Mouse (Mus musculus) forebrain, postnatal 0 days (tissue): ENCODE measurements around the gene Sik1. TPM values are rescaled to one million over a fixed set of nuclear protein-coding genes. Genes with fewer than 3 reads are reported as not detected.

ENCODE experiments used
- ATAC-seq: fragments of 200-750 bp; cut with Nextera tagmentation; 2 replicates; pipeline ENCODE4 v1.8.0; 2017; ENCODE audit warnings: mild to moderate bottlenecking, moderate library complexity
- DNase-seq: peaks from one replicate; pipeline ENCODE4 v3.0.0-alpha.2; 2015
- H3K27ac ChIP-seq: fragments of 300-500 bp; sonication (generic); 2 replicates; pipeline ENCODE4 v1.5.1; 2014; ENCODE audit warnings: low read depth, mild to moderate bottlenecking, antibody characterized with exemption, low read length, moderate library complexity, mixed read lengths
- H3K27me3 ChIP-seq: fragments of 300-500 bp; sonication (generic); 2 replicates; pipeline ENCODE4 v1.6.1; 2014; ENCODE audit warnings: mild to moderate bottlenecking, low read length, mixed read lengths; ENCODE audit not compliant: insufficient read depth
- H3K36me3 ChIP-seq: fragments of 300-500 bp; sonication (generic); 2 replicates; pipeline ENCODE4 v1.6.1; 2014; ENCODE audit warnings: mild to moderate bottlenecking, moderate library complexity; ENCODE audit not compliant: insufficient read depth
- H3K4me1 ChIP-seq: fragments of 300-500 bp; sonication (generic); 2 replicates; pipeline ENCODE4 v1.6.1; 2014; ENCODE audit warnings: antibody characterized with exemption; ENCODE audit not compliant: insufficient read depth
- H3K4me2 ChIP-seq: fragments of 300-500 bp; sonication (generic); 2 replicates; pipeline ENCODE4 v1.6.1; 2014; ENCODE audit warnings: low read depth, mild to moderate bottlenecking, moderate library complexity
- H3K4me3 ChIP-seq: fragments of 300-500 bp; sonication (generic); 2 replicates; pipeline ENCODE4 v1.5.1; 2014; ENCODE audit warnings: low read depth, low read length, mixed read lengths
- H3K9ac ChIP-seq: fragments of 300-500 bp; sonication (generic); 2 replicates; pipeline ENCODE4 v1.6.1; 2014; ENCODE audit warnings: mild to moderate bottlenecking
- H3K9me3 ChIP-seq: fragments of 300-500 bp; sonication (generic); 2 replicates; pipeline ENCODE4 v1.6.1; 2016; ENCODE audit warnings: low read length
- CTCF ChIP-seq: sonication (generic); IDR thresholded peaks from 2 replicates; pipeline ENCODE4 v1.5.1; 2016; ENCODE audit warnings: antibody characterized with exemption, control low read depth, low read depth
- WGBS: fragments of 180-500 bp; shearing (Covaris S2); extraction: QIAGEN DNeasy Blood & Tissue Kit; methylation state at CpG from one replicate; pipeline ENCODE4 v1.1.7; 2014; 5-methylcytosine and 5-hydroxymethylcytosine counted together
- polyA plus RNA-seq: library from polyadenylated mRNA; unstranded; fragments of >200 nt; fragmentation: Nextera tagmentation; extraction: Ambion mirVana; gene quantifications from 2 replicates; pipeline ENCODE4 v1.2.1, GENCODE M21; 2015
- total RNA-seq: library from RNA; depleted of rRNA; stranded (reverse); fragments of >200 nt; gene quantifications from 2 replicates; pipeline ENCODE4 v1.2.3, GENCODE M21; 2014

Gene Sik1
- total and polyA plus RNA-seq, 2 experiments from 2014 or later = 18.6 to 42.2 TPM

- H3K4me3 ChIP-seq = no peak overlapping the region
- no peaks in the 10 kb centered on the region for H3K9me3 ChIP-seq
- H3K4me1 ChIP-seq = peaks cover 2% of the 10 kb centered on the region; the same call in 1 of the 2 replicates
- H3K27me3 ChIP-seq = no peaks in the 10 kb centered on the region
- H3K27ac ChIP-seq = no peak overlapping the region
- WGBS = 71% methylated on average over 14 of the region's 14 CpGs
- H3K4me2 ChIP-seq = no peak overlapping the region
- no peak for DNase-seq
- H3K9ac ChIP-seq = no peak overlapping the region
- H3K36me3 ChIP-seq = no peaks in the 10 kb centered on the region
- no peak for TF ChIP-seq CTCF
- no peak for ATAC-seq
Measured at GRCm38 (mm10) chr17:31871968-31872825, 16.6 kb upstream of the Sik1 start.

DNA sequence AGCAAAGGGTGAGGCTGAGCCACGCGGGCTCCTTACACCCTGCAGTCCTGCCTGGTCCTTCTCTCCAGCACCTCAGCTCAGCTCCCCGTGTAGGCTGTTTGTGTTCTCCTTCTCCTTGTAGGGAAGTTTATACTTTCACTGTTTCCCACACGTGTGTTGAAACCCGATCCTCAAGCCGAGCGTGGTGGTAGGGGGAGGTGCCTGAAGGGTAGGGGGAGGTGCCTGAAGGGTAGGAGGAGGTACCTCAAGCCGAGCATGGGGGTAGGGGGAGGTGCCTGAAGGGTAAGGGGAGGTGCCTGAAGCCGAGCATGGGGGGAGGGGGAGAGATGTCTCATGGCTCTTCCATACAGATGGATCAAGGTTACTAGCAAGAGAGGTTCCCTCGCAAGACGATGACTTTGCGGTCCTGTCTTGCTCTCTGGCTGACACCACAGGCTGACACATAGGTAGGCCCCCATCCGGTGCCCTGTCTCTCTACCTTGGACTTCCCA lies 15.4 kb upstream of the Sik1 start:
- ATAC-seq = no peak
- no peaks in the 10 kb centered on the region for H3K4me1 ChIP-seq
- H3K9me3 ChIP-seq = no peaks in the 10 kb centered on the region
- H3K27ac ChIP-seq = no peak overlapping the region
- DNase-seq = no peak
- H3K4me3 ChIP-seq = no peak overlapping the region
- 28% methylated on average over 13 of the region's 13 CpGs for WGBS
- TF ChIP-seq CTCF = no peak
- no peaks in the 10 kb centered on the region for H3K27me3 ChIP-seq
- H3K4me2 ChIP-seq = no peak overlapping the region
- H3K36me3 ChIP-seq = no peaks in the 10 kb centered on the region
- H3K9ac ChIP-seq = no peak overlapping the region

DNA sequence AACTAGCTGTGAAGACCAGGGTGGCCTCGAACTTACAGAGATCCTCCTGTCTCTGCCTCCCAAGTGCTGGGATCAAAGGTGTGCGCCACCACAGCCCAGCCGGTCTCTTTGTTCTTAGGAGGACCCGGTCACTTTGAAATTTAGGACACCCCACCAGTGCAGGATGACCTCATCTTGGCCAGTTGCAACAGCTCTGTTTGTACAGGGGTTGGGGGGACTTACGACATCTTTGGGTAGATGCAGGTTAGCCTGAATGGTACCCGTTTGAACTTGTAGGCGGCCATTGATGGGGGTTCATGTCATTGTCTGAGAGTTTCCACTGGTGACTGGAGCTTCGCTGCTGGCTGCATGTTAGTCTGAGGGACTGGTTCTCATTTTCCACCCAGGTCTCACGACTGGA lies 14.8 kb upstream of the Sik1 start:
- WGBS = 83% methylated on average over 9 of the region's 9 CpGs
- no peak for ATAC-seq

DNA sequence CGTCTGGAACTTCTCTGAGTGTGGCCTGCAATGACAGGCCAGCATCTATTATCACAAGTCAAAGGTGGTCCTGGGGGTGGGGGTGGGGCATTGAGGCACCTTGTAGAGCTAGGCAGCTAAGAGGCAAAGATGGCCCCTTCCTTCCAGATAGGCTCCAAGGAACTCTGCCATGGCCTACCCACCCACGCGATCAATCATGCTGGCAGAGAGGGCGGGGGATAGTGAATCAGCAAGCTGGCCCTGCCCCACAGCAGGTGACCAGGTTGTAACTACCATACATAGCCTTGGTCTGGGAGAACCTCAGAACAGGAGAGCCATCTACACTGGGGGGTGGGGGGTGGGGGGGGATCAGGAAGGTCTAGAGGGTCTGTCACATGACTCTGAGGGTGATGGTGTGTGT lies 12.5 kb upstream of the Sik1 start:
- Histone ChIP-seq H3K9me3 (no peaks in the 10 kb centered on the region), H3K9ac (no peak overlapping the region), H3K36me3 (no peaks in the 10 kb centered on the region), H3K4me1 (no peaks in the 10 kb centered on the region), H3K27me3 (no peaks in the 10 kb centered on the region), H3K4me2 (no peak overlapping the region), H3K4me3 (no peak overlapping the region), H3K27ac (no peak overlapping the region)
- WGBS = 96% methylated on average over 4 of the region's 4 CpGs
- no peak for TF ChIP-seq CTCF
- no peak for DNase-seq
- ATAC-seq = no peak

More for the DNA sequence above, 14.8 kb upstream of the Sik1 start:
- H3K4me3 ChIP-seq = no peak overlapping the region
- no peaks in the 10 kb centered on the region for H3K27me3 ChIP-seq
- no peak overlapping the region for H3K27ac ChIP-seq
- no peak overlapping the region for H3K9ac ChIP-seq
- no peak overlapping the region for H3K4me2 ChIP-seq
- no peaks in the 10 kb centered on the region for H3K4me1 ChIP-seq
- no peaks in the 10 kb centered on the region for H3K9me3 ChIP-seq
- no peak for TF ChIP-seq CTCF
- H3K36me3 ChIP-seq = no peaks in the 10 kb centered on the region
- DNase-seq = no peak

- Histone ChIP-seq H3K36me3 (no peaks in the 10 kb centered on the region), H3K9me3 (no peaks in the 10 kb centered on the region), H3K27me3 (no peaks in the 10 kb centered on the region), H3K9ac (no peak overlapping the region), H3K4me2 (no peak overlapping the region), H3K27ac (no peak overlapping the region), H3K4me3 (no peak overlapping the region), H3K4me1 (no peaks in the 10 kb centered on the region)
- DNase-seq (no peak), ATAC-seq (no peak)
- TF ChIP-seq CTCF = no peak
- 96% methylated on average over 7 of the region's 7 CpGs for WGBS
Measured at GRCm38 (mm10) chr17:31867061-31867460, 11.5 kb upstream of the Sik1 start.

GRCm38 (mm10) chr17:31865636-31866035 lies 10.0 kb upstream of the Sik1 start:
- H3K27ac ChIP-seq = no peak overlapping the region
- H3K9me3 ChIP-seq = no peaks in the 10 kb centered on the region
- WGBS = 72% methylated on average over 7 of the region's 7 CpGs
- ATAC-seq = no peak
- no peak overlapping the region for H3K4me3 ChIP-seq
- no peak overlapping the region for H3K4me2 ChIP-seq
- no peaks in the 10 kb centered on the region for H3K27me3 ChIP-seq
- no peaks in the 10 kb centered on the region for H3K4me1 ChIP-seq
- DNase-seq = no peak
- no peak overlapping the region for H3K9ac ChIP-seq
- H3K36me3 ChIP-seq = no peaks in the 10 kb centered on the region
- no peak for TF ChIP-seq CTCF

DNA sequence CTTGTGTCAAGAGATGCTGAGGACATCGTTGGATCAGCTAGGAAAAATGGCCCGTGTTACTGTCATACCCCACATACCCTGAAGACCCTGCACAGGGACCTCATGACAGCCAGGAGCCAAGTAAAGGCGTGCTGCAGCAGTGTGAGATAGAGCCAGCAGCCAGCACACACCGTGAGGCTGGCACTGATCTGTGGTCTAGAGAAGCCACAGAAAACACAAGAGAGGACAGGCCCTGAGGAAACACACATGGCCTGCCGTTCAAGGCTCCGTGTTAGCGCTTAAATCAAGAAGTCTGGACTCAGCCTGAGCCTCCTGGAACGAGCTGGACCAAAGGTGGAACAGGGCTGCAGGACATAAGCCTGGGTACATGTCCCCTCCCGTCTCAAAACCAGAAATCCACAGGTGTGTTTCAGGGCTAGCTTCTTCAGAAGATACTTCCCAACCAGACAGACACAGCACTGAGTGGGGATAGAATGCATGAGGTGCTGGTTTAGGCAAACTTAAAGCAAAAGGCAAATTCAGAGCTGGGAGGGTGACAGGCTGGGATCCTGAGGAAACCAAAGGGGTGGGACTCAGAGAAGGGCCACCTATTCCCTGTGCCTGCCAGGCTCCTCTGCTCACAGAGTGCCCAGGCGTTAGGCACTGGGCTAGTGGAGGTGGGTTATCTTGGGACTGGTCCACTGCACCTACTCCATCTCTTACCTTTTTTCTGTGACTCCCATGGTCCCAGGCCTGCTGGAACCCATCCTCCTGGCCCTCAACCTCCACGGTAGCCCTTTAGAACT lies 9.3 kb upstream of the Sik1 start:
- no peak for ATAC-seq
- Histone ChIP-seq H3K27me3 (no peaks in the 10 kb centered on the region), H3K4me1 (no peaks in the 10 kb centered on the region), H3K4me2 (no peak overlapping the region), H3K27ac (no peak overlapping the region), H3K9me3 (no peaks in the 10 kb centered on the region), H3K36me3 (no peaks in the 10 kb centered on the region), H3K9ac (no peak overlapping the region), H3K4me3 (no peak overlapping the region)
- no peak for TF ChIP-seq CTCF
- no peak for DNase-seq
- WGBS = 75% methylated on average over 11 of the region's 11 CpGs
